Mouse (Mus musculus) neural tube, embryonic 15.5 days (tissue): ENCODE measurements at regions not wholly inside any gene's neighbourhood (a gene's known extent, or its start where the extent isn't known, plus 50 kb on each side); places are given as distances from the start of the nearest gene placed in this dataset.
A peak's percentile ranks its signal among the peaks of the same experiment; 100 is the strongest.

Source experiments
- ATAC-seq: fragments of 200-750 bp; cut with Nextera tagmentation; 2 replicates; pipeline ENCODE4 v1.8.0; 2017; ENCODE audit warnings: mild to moderate bottlenecking, moderate TSS enrichment, moderate library complexity; ENCODE audit not compliant: low FRiP score
- H3K27ac ChIP-seq: fragments of 300-500 bp; sonication (generic); replicated peaks from 2 replicates; pipeline ENCODE4 v1.5.1; 2015; ENCODE audit warnings: mild to moderate bottlenecking, inconsistent platforms
- H3K27me3 ChIP-seq: fragments of 300-500 bp; sonication (generic); replicated peaks from 2 replicates; pipeline ENCODE4 v1.6.1; 2015; ENCODE audit warnings: inconsistent platforms
- H3K36me3 ChIP-seq: fragments of 300-500 bp; sonication (generic); 2 replicates; pipeline ENCODE4 v1.6.1; 2015; ENCODE audit warnings: inconsistent platforms
- H3K4me1 ChIP-seq: fragments of 300-500 bp; sonication (generic); 2 replicates; pipeline ENCODE4 v1.6.1; 2015; ENCODE audit warnings: inconsistent platforms
- H3K4me2 ChIP-seq: fragments of 300-500 bp; sonication (generic); 2 replicates; pipeline ENCODE4 v1.6.1; 2015; ENCODE audit warnings: inconsistent platforms, mild to moderate bottlenecking, moderate library complexity
- H3K4me3 ChIP-seq: fragments of 300-500 bp; sonication (generic); replicated peaks from 2 replicates; pipeline ENCODE4 v1.5.1; 2015; ENCODE audit warnings: mild to moderate bottlenecking, inconsistent platforms
- H3K9ac ChIP-seq: fragments of 300-500 bp; sonication (generic); replicated peaks from 2 replicates; pipeline ENCODE4 v1.6.1; 2015; ENCODE audit warnings: mild to moderate bottlenecking, inconsistent platforms
- H3K9me3 ChIP-seq: fragments of 300-500 bp; sonication (generic); replicated peaks from 2 replicates; pipeline ENCODE4 v1.6.1; 2016; ENCODE audit warnings: inconsistent platforms
- WGBS: fragments of 180-500 bp; shearing (Covaris S2); methylation state at CpG from one replicate; pipeline ENCODE4 v1.1.7; 2015; ENCODE audit warnings: mixed read lengths; 5-methylcytosine and 5-hydroxymethylcytosine counted together

DNA sequence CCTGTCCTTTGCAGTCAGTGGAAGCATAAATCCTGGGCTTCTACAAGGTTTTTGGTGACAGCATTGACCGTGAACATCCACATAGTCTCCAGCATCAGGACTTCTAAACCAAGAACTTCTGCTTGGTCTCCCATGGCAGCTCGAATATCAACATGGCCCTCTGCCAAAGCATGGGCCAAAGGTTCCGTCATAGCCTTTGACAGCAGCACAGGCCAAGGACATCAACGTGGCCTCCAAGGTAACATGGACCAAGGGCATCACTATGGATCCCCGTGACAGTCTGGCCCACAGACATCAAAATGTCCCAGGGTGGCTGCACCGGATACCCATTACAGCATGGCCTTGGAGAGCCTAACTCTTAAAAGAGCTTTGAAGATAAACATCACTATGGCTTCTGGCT lies 275.5 kb upstream of the Irx5 start:
- H3K4me3 ChIP-seq: no peak overlapping the region
- H3K9me3 ChIP-seq: no peaks in the 10 kb centered on the region
- H3K36me3 ChIP-seq: no peaks in the 10 kb centered on the region
- no peak overlapping the region for H3K27ac ChIP-seq
- no peaks in the 10 kb centered on the region for H3K4me1 ChIP-seq
- no peak overlapping the region for H3K4me2 ChIP-seq
- 92% methylated on average over 6 of the region's 6 CpGs for WGBS
- H3K9ac ChIP-seq: no peak overlapping the region
- H3K27me3 ChIP-seq: peaks cover 3% of the 10 kb centered on the region; the same call in 1 of the 2 replicates
- ATAC-seq: no peak

DNA sequence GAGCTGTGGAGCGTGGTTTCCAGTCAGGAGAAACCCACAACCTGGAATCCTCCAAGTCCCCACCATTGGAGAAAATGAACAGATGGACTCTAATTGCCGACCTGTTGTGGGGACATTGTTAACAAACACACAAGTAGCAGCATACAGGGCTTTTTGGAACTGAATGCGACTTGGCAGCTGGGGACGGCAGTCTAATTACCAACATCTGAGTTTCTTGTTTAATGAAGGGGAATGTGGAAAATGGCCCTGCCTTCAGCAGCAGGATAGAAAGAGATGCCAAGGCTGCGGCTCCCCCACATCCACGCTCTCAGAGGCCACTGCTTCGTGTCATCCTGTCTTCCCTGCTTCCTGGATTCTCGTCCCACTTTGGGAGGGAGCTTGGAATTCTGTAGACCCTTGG lies 276.6 kb upstream of the Irx5 start:
- Histone ChIP-seq H3K4me2 (no peak overlapping the region), H3K4me1 (no peaks in the 10 kb centered on the region), H3K4me3 (no peak overlapping the region), H3K9me3 (no peaks in the 10 kb centered on the region), H3K9ac (no peak overlapping the region), H3K36me3 (no peaks in the 10 kb centered on the region), H3K27ac (no peak overlapping the region), H3K27me3 (peaks cover 3% of the 10 kb centered on the region; the same call in 1 of the 2 replicates)
- WGBS: 57% methylated on average over 8 of the region's 8 CpGs
- ATAC-seq: no peak

DNA sequence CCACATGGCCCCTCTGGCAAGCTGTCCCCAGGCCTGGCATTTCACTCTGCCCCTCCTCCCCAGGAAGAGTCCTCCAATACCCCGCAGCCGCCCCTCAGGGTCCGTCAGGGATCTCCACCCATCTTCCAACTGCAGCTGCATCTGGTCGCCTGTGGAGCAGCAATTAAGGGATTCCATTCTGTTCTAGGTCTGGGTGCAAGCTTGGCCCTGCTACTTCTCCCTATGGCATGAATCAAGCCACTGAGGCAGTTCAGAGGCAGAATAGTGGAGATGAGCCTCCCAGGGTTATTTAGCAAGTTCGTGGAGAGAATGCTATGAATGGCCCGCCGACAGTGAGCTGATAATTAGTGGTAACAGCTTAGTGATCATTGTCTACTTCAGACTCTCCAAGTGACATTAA lies 275.7 kb upstream of the Irx3 start:
- no peaks in the 10 kb centered on the region for H3K9me3 ChIP-seq
- 16% methylated on average over 7 of the region's 7 CpGs for WGBS
- H3K9ac ChIP-seq: no peak overlapping the region
- H3K27ac ChIP-seq: no peak overlapping the region
- peaks cover 2% of the 10 kb centered on the region for H3K4me1 ChIP-seq
- no peak overlapping the region for H3K4me3 ChIP-seq
- peaks cover 9% of the 10 kb centered on the region for H3K27me3 ChIP-seq
- H3K4me2 ChIP-seq: no peak overlapping the region
- H3K36me3 ChIP-seq: no peaks in the 10 kb centered on the region
- no peak for ATAC-seq

GRCm38 (mm10) chr8:92072254-92072615 lies 270.4 kb upstream of the Irx3 start:
- Histone ChIP-seq H3K36me3 (no peaks in the 10 kb centered on the region), H3K9me3 (no peaks in the 10 kb centered on the region), H3K27me3 (peaks cover 19% of the 10 kb centered on the region), H3K27ac (no peak overlapping the region), H3K4me2 (no peak overlapping the region), H3K4me3 (no peak overlapping the region), H3K4me1 (peaks cover 17% of the 10 kb centered on the region), H3K9ac (no peak overlapping the region)
- no peak for ATAC-seq
- 16% methylated on average over 6 of the region's 6 CpGs for WGBS

- WGBS: 31% methylated on average over 21 of the region's 21 CpGs
- H3K27me3 ChIP-seq: peaks cover 19% of the 10 kb centered on the region
- peak overlapping the region; percentile 43; the same call in 1 of the 2 replicates for H3K27ac ChIP-seq
- ATAC-seq: no peak; the same call in 1 of the 2 replicates
- peaks cover 17% of the 10 kb centered on the region for H3K4me1 ChIP-seq
- no peak overlapping the region for H3K4me2 ChIP-seq
- H3K4me3 ChIP-seq: no peak overlapping the region
- no peak overlapping the region for H3K9ac ChIP-seq
- no peaks in the 10 kb centered on the region for H3K9me3 ChIP-seq
- H3K36me3 ChIP-seq: no peaks in the 10 kb centered on the region
Measured at GRCm38 (mm10) chr8:92071305-92072253, 269.7 kb upstream of the Irx3 start.

GRCm38 (mm10) chr8:92070704-92071103 lies 268.8 kb upstream of the Irx3 start:
- H3K4me3 ChIP-seq: no peak overlapping the region
- no peak overlapping the region for H3K9ac ChIP-seq
- H3K4me1 ChIP-seq: peaks cover 19% of the 10 kb centered on the region
- H3K4me2 ChIP-seq: no peak overlapping the region
- ATAC-seq: no peak
- 28% methylated on average over 8 of the region's 8 CpGs for WGBS
- peaks cover 19% of the 10 kb centered on the region for H3K27me3 ChIP-seq
- H3K36me3 ChIP-seq: no peaks in the 10 kb centered on the region
- H3K27ac ChIP-seq: no peak overlapping the region
- no peaks in the 10 kb centered on the region for H3K9me3 ChIP-seq

GRCm38 (mm10) chr8:92066435-92066834 lies 264.6 kb upstream of the Irx3 start:
- no peak overlapping the region for H3K4me2 ChIP-seq
- H3K9me3 ChIP-seq: no peaks in the 10 kb centered on the region
- WGBS: 22% methylated on average over 8 of the region's 8 CpGs
- no peaks in the 10 kb centered on the region for H3K36me3 ChIP-seq
- peaks cover 27% of the 10 kb centered on the region for H3K27me3 ChIP-seq
- H3K4me3 ChIP-seq: no peak overlapping the region
- H3K4me1 ChIP-seq: peaks cover 20% of the 10 kb centered on the region
- no peak overlapping the region for H3K27ac ChIP-seq
- no peak for ATAC-seq
- H3K9ac ChIP-seq: no peak overlapping the region

DNA sequence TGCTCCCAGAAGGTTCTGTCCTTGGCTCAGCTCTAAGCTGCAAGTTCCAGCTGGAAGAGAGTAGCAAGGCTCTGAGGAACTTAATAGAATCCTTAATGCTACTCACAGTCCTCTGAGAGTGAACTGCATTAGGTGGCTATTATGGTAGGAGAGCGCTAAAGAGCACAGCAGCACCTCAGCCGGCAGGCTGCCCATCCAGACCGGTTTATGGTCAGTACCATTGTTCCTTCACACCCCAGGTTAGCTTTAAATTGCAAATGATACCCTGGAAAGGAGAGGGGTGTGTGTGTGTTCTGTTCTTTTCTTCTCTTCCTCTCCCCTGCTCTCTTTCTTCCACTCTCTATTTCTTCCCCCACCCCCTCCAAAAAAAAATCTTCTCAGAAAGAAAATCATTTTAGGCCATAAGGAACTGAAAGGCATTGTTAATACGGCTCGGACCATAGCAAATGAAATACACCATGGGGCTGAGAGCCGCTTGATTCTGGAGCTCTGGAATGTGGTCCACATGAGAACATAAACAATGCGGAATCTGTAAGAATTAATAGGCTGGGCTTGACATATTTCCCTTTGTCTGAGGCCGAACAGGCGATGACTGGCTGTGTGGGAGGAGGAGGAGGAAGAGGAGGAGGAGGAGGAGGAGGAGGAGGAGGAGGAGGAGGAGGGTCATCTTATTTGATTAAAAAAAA lies 263.8 kb upstream of the Irx3 start:
- H3K36me3 ChIP-seq: no peaks in the 10 kb centered on the region
- 6% methylated on average over 7 of the region's 9 CpGs for WGBS
- H3K9me3 ChIP-seq: no peaks in the 10 kb centered on the region
- peaks cover 17% of the 10 kb centered on the region for H3K4me1 ChIP-seq
- H3K9ac ChIP-seq: no peak overlapping the region
- H3K4me2 ChIP-seq: 0 out of 2 replicates have a peak overlapping the region, but pooled peaks have one; percentile 2
- H3K4me3 ChIP-seq: no peak overlapping the region
- no peak for ATAC-seq
- no peak overlapping the region for H3K27ac ChIP-seq
- H3K27me3 ChIP-seq: peaks cover 32% of the 10 kb centered on the region

- Histone ChIP-seq H3K4me1 (peaks cover 15% of the 10 kb centered on the region), H3K27me3 (peaks cover 33% of the 10 kb centered on the region), H3K9ac (no peak overlapping the region), H3K4me2 (no peak overlapping the region), H3K9me3 (no peaks in the 10 kb centered on the region), H3K27ac (no peak overlapping the region), H3K4me3 (no peak overlapping the region), H3K36me3 (no peaks in the 10 kb centered on the region)
- 15% methylated on average over 4 of the region's 4 CpGs for WGBS
- no peak for ATAC-seq
Measured at GRCm38 (mm10) chr8:92064971-92065370, 263.1 kb upstream of the Irx3 start.

GRCm38 (mm10) chr8:92064175-92064821 lies 262.4 kb upstream of the Irx3 start:
- ATAC-seq: no peak
- 9% methylated on average over 9 of the region's 9 CpGs for WGBS
- Histone ChIP-seq H3K36me3 (no peaks in the 10 kb centered on the region), H3K4me1 (peaks cover 15% of the 10 kb centered on the region), H3K9ac (no peak overlapping the region), H3K27ac (no peak overlapping the region), H3K4me3 (no peak overlapping the region), H3K4me2 (no peak overlapping the region), H3K27me3 (peaks cover 34% of the 10 kb centered on the region), H3K9me3 (no peaks in the 10 kb centered on the region)

DNA sequence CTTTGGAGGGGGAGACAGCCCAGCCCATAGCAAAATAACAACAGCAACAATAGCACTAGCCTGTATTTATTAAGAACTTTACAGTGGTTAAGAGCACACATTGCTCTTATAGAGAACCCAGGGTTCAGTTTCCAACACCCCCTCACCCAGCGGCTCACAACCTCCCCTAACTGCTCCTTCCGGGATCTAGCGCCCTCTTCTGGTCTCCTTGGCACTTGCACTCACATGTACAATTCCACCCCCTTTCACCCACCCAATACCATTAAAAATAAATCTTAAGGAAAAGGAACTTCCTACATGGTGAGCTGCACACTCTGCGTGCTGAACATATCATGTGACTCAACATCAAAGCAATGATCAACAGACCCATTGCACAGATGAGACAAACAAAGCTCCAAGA lies 261.5 kb upstream of the Irx3 start:
- H3K9me3 ChIP-seq: no peaks in the 10 kb centered on the region
- no peak overlapping the region for H3K27ac ChIP-seq
- no peak for ATAC-seq
- no peak overlapping the region for H3K9ac ChIP-seq
- no peaks in the 10 kb centered on the region for H3K36me3 ChIP-seq
- H3K4me1 ChIP-seq: peaks cover 17% of the 10 kb centered on the region
- H3K27me3 ChIP-seq: peaks cover 40% of the 10 kb centered on the region
- no peak overlapping the region for H3K4me2 ChIP-seq
- H3K4me3 ChIP-seq: no peak overlapping the region
- WGBS: 78% methylated on average over 4 of the region's 4 CpGs
